Comparison of ENCODE assay signal across 18 mouse cellular contexts in the genomic region with DNA sequence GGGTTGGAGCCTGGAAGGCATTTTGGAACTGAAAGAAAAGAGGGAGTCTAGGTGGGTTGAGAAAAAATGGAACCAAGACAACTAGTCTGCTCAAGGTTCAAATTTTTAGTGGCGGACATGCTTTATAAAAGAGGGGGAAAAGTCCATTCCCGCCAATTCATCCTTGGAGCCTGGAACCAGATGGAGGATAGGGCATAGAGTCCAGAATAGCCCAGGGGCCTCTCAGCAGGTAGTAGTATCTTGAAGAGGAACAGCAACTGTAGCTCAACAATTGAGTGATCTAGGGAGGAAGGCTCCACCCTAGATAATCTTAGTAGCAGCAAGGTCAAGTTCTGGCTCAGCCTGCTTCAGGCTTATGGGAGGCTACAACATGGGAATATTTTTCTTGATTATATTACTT.
DNase-seq lines count a peak whose midpoint lies in the region; ATAC-seq lines count a peak whose summit lies in the region.
"Had no signal": no experiment of that assay in that cellular context is flagged by ENCODE, and none has a peak within 500 bp of the region (broad histone marks: within the 10 kb centered on the region; RNA-seq: fewer than 3 reads in every experiment).

No protein-coding gene starts in this region.

- peak; percentile 27 for DNase-seq in cerebellum, adult 11-12 months
- DNase-seq in cerebellum, adult 11 months: no peak
- DNase-seq in cerebellum, adult 9-10 months: peak; percentile 55
- DNase-seq in cerebellum, postnatal 14 days: no peak
- peak; percentile 3 for DNase-seq in ES-CJ7 (ENCODE audit: low read depth, low spot score)
- peak; percentile 74 for DNase-seq in brain, adult 2 months (ENCODE audit: low read depth, low spot score)
- DNase-seq: adrenal gland, adult 8-10 months; adrenal gland, postnatal 14 days; adrenal gland, postnatal 36 days; B cell, adult 2 months; cerebellum, postnatal 10 days; embryo, embryonic 11 days had no signal

- ATAC-seq in monocyte, adult 5-6 weeks (replicated peaks; ENCODE audit: insufficient number of reproducible peaks, low FRiP score, low TSS enrichment, poor library complexity, severe bottlenecking): no peak
- ATAC-seq: activated CD4-positive, CD25-positive, alpha-beta regulatory T cell, adult 4 months; CD4-positive, CD25-positive, alpha-beta regulatory T cell, adult 4 months; forebrain, embryonic 14.5 days; forebrain, embryonic 16.5 days; Patski had no signal

Comparison
In these comparisons a context has a peak if more than half of its experiments do, and no peak if none do; other contexts are left out.
1. DNase-seq: peak in cerebellum, adult 11-12 months (single experiment), cerebellum, adult 9-10 months (single experiment), ES-CJ7 (single experiment) and brain, adult 2 months (single experiment); none in cerebellum, adult 11 months (single experiment) and cerebellum, postnatal 14 days (0 of 2).